Mouse (Mus musculus) liver, embryonic 13.5 days (tissue): ENCODE measurements around the gene Tmem274. TPM values are rescaled to one million over a fixed set of nuclear protein-coding genes. Genes with fewer than 3 reads are reported as not detected.

Experiments
- ATAC-seq: fragments of 200-750 bp; cut with Nextera tagmentation; 2 replicates; pipeline ENCODE4 v1.8.0; 2017; ENCODE audit warnings: low read depth, mild to moderate bottlenecking, moderate number of reproducible peaks, moderate library complexity
- DNase-seq: peaks from one replicate; pipeline ENCODE4 v3.0.0; 2022
- H3K27ac ChIP-seq: fragments of 300-500 bp; sonication (generic); 2 replicates; pipeline ENCODE4 v1.5.1; 2015; ENCODE audit warnings: moderate library complexity, mild to moderate bottlenecking, inconsistent platforms
- H3K27me3 ChIP-seq: fragments of 300-500 bp; sonication (generic); 2 replicates; pipeline ENCODE4 v1.6.1; 2015; ENCODE audit warnings: mild to moderate bottlenecking, inconsistent platforms
- H3K36me3 ChIP-seq: fragments of 300-500 bp; sonication (generic); 2 replicates; pipeline ENCODE4 v1.6.1; 2015; ENCODE audit warnings: mild to moderate bottlenecking, inconsistent platforms
- H3K4me1 ChIP-seq: fragments of 300-500 bp; sonication (generic); replicated peaks from 2 replicates; pipeline ENCODE4 v1.6.1; 2015; ENCODE audit warnings: inconsistent platforms
- H3K4me2 ChIP-seq: fragments of 300-500 bp; sonication (generic); 2 replicates; pipeline ENCODE4 v1.6.1; 2015; ENCODE audit warnings: inconsistent platforms, mild to moderate bottlenecking, moderate library complexity
- H3K4me3 ChIP-seq: fragments of 300-500 bp; sonication (generic); replicated peaks from 2 replicates; pipeline ENCODE4 v1.5.1; 2015; ENCODE audit warnings: mild to moderate bottlenecking, inconsistent platforms
- H3K9ac ChIP-seq: fragments of 300-500 bp; sonication (generic); 2 replicates; pipeline ENCODE4 v1.6.1; 2015; ENCODE audit warnings: mild to moderate bottlenecking, inconsistent platforms
- H3K9me3 ChIP-seq: fragments of 300-500 bp; sonication (generic); replicated peaks from 2 replicates; pipeline ENCODE4 v1.6.1; 2016; ENCODE audit warnings: inconsistent platforms
- WGBS: fragments of 180-500 bp; shearing (Covaris S2); methylation state at CpG from one replicate; pipeline ENCODE4 v1.1.7; 2015; ENCODE audit not compliant: insufficient replicate concordance; 5-methylcytosine and 5-hydroxymethylcytosine counted together
- polyA plus RNA-seq: library from polyadenylated mRNA; unstranded; fragments of >200 nt; fragmentation: Nextera tagmentation; extraction: Ambion mirVana; gene quantifications from 2 replicates; pipeline ENCODE4 v1.2.1, GENCODE M21; 2015

Gene Tmem274
- polyA plus RNA-seq, 1 experiment from 2014 or later: not detected

DNA sequence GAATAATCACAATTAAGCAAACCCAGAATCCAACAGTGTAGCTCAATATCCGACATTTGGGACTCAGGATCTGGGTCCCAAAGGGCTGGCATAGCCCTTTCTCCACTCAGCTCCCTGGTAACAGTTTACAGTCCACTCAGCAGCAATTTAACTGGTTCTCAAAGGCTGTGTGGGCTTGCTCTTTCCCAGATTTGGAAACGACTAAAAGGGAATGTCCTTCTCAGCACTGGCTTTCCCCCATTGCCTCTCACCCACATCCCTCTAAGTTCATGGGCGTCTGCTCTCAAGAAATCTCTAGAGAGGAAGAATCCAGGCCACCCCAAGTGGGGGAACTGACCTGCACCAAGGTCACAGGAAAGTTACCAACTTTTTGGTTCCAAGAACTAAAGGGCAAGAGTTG lies 7.4 kb downstream of the Tmem274 start:
- H3K27ac ChIP-seq: peak overlapping the region; percentile 49
- H3K4me1 ChIP-seq: peaks cover 17% of the 10 kb centered on the region
- DNase-seq (peak; percentile 2), ATAC-seq (peak; percentile 0; the same call in 1 of the 2 replicates)
- WGBS: 37% methylated on average over 3 of the region's 3 CpGs
- peak overlapping the region; percentile 80 for H3K4me3 ChIP-seq
- peak overlapping the region; percentile 85 for H3K9ac ChIP-seq
- peak overlapping the region; percentile 84 for H3K4me2 ChIP-seq
- no peaks in the 10 kb centered on the region for H3K27me3 ChIP-seq
- H3K36me3 ChIP-seq: peaks cover 30% of the 10 kb centered on the region
- no peaks in the 10 kb centered on the region for H3K9me3 ChIP-seq

- under 1% methylated on average over 60 of the region's 60 CpGs for WGBS
- peak within 1 kb of the TSS; percentile 85 for H3K9ac ChIP-seq
- H3K36me3 ChIP-seq: peaks cover 37% of the 10 kb centered on the region
- H3K4me1 ChIP-seq: peaks cover 17% of the 10 kb centered on the region
- DNase-seq (peak; percentile 90), ATAC-seq (peak; percentile 98)
- H3K4me2 ChIP-seq: peak within 1 kb of the TSS; percentile 84
- H3K4me3 ChIP-seq: peak within 1 kb of the TSS; percentile 80
- no peaks in the 10 kb centered on the region for H3K27me3 ChIP-seq
- H3K27ac ChIP-seq: peak within 1 kb of the TSS; percentile 49
- no peaks in the 10 kb centered on the region for H3K9me3 ChIP-seq
These were observed 8.1 kb downstream of the Tmem274 start, which contains the start of the genes Nmnat1 and Lzic for GRCm38 (mm10) chr4:149485053-149485824. Nmnat1 (minus strand) TSS chr4:149485202. Lzic (plus strand) TSS chr4:149485229.

DNA sequence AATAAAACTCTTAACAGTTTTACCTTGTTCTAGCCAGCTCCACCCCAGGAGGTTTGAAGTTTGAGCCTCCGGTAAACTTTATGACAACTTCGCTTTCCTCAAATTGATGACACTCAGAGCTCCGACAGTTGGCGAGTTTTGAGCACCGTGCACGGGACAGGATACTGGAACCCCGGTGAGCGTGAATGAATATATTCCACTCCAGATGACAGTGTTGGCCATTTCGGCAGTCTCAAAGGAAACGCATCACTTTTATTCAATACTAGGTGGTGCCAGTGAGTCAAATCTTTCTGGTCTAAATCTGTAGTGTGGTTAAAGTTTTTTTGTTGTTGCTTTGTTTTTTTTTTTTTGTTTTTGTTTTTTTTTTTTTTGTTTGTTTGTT lies 8.6 kb downstream of the Tmem274 start:
- DNase-seq (no peak), ATAC-seq (peak; percentile 4; the same call in 1 of the 2 replicates)
- Histone ChIP-seq H3K4me3 (peak overlapping the region; percentile 80), H3K27me3 (no peaks in the 10 kb centered on the region), H3K9me3 (no peaks in the 10 kb centered on the region), H3K27ac (peak overlapping the region; percentile 49), H3K36me3 (peaks cover 41% of the 10 kb centered on the region), H3K4me1 (peaks cover 17% of the 10 kb centered on the region), H3K9ac (peak overlapping the region; percentile 85), H3K4me2 (peak overlapping the region; percentile 84)
- under 1% methylated on average over 10 of the region's 10 CpGs for WGBS

- Histone ChIP-seq H3K9me3 (no peaks in the 10 kb centered on the region), H3K9ac (no peak overlapping the region), H3K27me3 (no peaks in the 10 kb centered on the region), H3K27ac (no peak overlapping the region), H3K36me3 (peaks cover 55% of the 10 kb centered on the region), H3K4me3 (no peak overlapping the region), H3K4me1 (peaks cover 17% of the 10 kb centered on the region), H3K4me2 (no peak overlapping the region)
- no peak for ATAC-seq
- WGBS: 87% methylated on average over 12 of the region's 12 CpGs
- no peak for DNase-seq
These were observed 10.6 kb downstream of the Tmem274 start for GRCm38 (mm10) chr4:149487729-149488128.

DNA sequence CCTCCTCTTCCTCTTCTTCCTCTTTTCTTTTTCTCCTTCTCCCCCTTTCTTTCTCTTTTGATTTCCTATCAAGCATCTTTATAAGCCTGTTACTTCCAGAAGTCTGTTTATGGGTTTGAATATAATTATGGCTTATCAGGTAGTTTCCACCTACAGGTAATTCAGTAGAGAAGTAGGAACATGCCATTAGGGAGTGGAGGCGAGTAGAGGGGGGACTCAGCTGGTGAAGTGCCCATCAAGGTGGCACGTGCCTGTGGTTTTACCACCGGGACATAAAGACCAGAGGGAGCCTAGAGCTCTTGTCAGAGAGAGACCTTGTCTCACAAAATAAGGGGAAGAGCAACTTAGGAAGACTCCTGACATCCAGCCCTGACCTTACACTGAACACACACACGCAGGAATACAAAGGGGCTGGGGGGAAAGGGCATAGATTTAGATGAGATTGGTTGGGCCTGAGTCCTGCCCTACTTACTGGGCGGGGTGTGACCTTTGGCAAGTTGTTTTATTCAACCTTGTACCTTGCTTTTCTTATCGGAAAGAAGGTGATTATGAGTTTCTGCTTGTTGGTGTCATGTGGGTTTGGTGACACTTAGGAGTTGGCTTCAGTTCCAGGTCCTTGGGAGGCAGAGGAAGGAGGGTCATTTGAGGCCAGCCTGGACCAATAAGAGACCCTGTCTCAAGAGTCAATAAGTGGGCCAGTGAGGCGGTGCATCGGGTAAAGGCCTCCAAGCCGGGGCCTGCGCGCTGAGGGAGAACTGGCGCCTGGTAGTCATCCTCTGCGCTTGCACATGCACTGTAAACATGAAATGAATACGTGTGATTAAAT lies 12.4 kb downstream of the Tmem274 start:
- H3K27me3 ChIP-seq: no peaks in the 10 kb centered on the region
- H3K9ac ChIP-seq: no peak overlapping the region
- H3K36me3 ChIP-seq: peaks cover 73% of the 10 kb centered on the region
- 88% methylated on average over 14 of the region's 14 CpGs for WGBS
- DNase-seq (no peak), ATAC-seq (no peak)
- H3K4me2 ChIP-seq: no peak overlapping the region
- H3K9me3 ChIP-seq: no peaks in the 10 kb centered on the region
- no peak overlapping the region for H3K27ac ChIP-seq
- H3K4me3 ChIP-seq: no peak overlapping the region
- H3K4me1 ChIP-seq: peaks cover 13% of the 10 kb centered on the region

DNA sequence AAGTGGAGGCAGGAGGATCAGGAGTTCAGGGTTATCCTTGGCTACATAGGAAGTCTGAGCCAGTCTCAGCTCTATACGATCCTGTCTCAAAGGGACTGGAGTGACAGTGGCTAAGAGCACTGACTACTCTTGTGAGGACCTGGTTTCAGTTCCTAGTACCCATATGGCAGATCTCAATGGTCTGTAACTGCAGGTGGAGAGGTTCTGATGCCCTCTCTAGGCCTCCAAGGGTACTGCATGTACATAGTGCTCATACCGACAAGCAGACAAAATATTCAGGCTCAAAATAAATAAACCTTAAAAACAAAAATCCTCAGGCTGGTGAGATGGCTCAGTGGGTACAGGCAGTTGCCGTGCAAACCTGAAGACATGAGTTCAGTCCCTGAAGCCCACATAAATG lies 14.0 kb downstream of the Tmem274 start:
- H3K36me3 ChIP-seq: peaks cover 86% of the 10 kb centered on the region

GRCm38 (mm10) chr4:149496612-149497011 lies 19.4 kb downstream of the Tmem274 start:
- H3K36me3 ChIP-seq: peaks cover 77% of the 10 kb centered on the region
- DNase-seq (no peak), ATAC-seq (no peak)
- H3K4me3 ChIP-seq: no peak overlapping the region
- no peaks in the 10 kb centered on the region for H3K9me3 ChIP-seq
- WGBS: 85% methylated on average over 2 of the region's 2 CpGs
- no peaks in the 10 kb centered on the region for H3K27me3 ChIP-seq
- no peak overlapping the region for H3K4me2 ChIP-seq
- H3K4me1 ChIP-seq: no peaks in the 10 kb centered on the region
- H3K27ac ChIP-seq: no peak overlapping the region
- no peak overlapping the region for H3K9ac ChIP-seq

More for the DNA sequence above, 14.0 kb downstream of the Tmem274 start:
- no peak overlapping the region for H3K9ac ChIP-seq
- H3K9me3 ChIP-seq: no peaks in the 10 kb centered on the region
- DNase-seq (no peak), ATAC-seq (no peak)
- H3K27me3 ChIP-seq: no peaks in the 10 kb centered on the region
- no peak overlapping the region for H3K4me3 ChIP-seq
- peaks cover 9% of the 10 kb centered on the region for H3K4me1 ChIP-seq
- no peak overlapping the region for H3K4me2 ChIP-seq
- H3K27ac ChIP-seq: no peak overlapping the region
- WGBS: 85% methylated on average over 3 of the region's 3 CpGs

DNA sequence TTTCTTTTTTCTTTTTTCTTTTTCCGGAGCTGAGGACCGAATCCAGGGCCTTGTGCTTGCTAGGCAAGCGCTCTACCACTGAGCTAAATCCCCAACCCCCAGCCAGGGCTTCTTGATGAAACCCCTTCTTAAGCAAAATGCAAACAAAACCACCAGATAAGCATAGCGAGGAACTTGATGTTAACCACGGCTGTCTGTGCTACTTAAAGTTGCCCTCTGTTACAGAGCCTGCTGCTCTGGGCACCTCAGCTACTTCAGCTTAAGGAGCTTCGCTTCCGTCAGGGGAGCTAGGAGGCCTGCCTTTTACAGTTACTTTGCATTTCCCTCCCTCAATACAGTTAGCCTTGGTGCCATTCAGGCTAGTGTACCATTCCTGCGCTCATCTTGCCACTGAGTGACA lies 21.7 kb downstream of the Tmem274 start:
- 70% methylated on average over 8 of the region's 8 CpGs for WGBS
- peaks cover 60% of the 10 kb centered on the region for H3K36me3 ChIP-seq
- H3K9ac ChIP-seq: no peak overlapping the region
- no peaks in the 10 kb centered on the region for H3K9me3 ChIP-seq
- H3K4me1 ChIP-seq: no peaks in the 10 kb centered on the region
- H3K27ac ChIP-seq: no peak overlapping the region
- DNase-seq (no peak), ATAC-seq (no peak)
- no peaks in the 10 kb centered on the region for H3K27me3 ChIP-seq
- H3K4me3 ChIP-seq: no peak overlapping the region
- H3K4me2 ChIP-seq: no peak overlapping the region

DNA sequence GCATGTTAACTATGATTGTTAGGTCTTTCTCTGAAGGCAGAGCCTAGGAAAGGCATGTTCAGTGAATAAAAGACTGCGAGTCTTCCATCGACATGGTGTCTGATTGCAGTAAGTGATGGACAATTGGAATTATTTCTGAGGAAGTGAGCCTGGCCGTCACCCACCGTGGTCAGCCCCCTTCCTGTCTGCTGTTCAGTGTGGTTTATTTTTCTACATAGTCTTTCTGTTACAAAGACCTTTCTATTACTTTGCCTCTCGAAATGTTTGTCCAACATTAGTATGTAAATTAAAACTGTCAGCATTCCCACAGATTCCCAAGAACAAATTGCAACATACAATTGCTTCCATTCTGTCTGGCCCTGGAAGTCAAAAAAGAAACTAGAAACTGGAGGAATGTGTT lies 22.6 kb downstream of the Tmem274 start:
- 47% methylated on average over 5 of the region's 5 CpGs for WGBS

DNA sequence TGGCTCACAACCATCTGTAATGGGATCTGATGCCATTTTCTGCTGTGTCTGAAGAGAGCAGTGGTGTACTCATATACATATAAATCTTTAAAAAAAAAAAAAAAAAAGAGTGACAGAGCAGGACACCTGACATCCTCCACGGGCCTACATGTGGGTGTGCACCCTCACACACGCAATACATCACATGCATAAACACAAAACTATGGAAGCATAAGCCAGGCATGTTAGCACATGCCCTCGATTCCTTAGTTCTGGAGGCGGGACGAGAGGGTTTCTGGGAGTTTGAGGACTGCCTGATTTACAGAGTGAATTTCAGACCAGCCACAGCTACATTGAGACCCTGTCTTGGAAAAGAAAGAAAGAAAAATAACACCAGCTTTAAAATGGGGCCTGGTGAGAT lies 27.2 kb downstream of the Tmem274 start:
- no peak for ATAC-seq
- 0 out of 2 replicates have a peak overlapping the region, but pooled peaks have one; percentile 25 for H3K27ac ChIP-seq
- 64% methylated on average over 5 of the region's 5 CpGs for WGBS

More for the DNA sequence above, 22.6 kb downstream of the Tmem274 start:
- peaks cover 51% of the 10 kb centered on the region for H3K36me3 ChIP-seq
- H3K27ac ChIP-seq: no peak overlapping the region
- no peak overlapping the region for H3K9ac ChIP-seq
- H3K4me3 ChIP-seq: no peak overlapping the region
- H3K27me3 ChIP-seq: no peaks in the 10 kb centered on the region
- ATAC-seq (no peak), DNase-seq (no peak)
- no peak overlapping the region for H3K4me2 ChIP-seq
- H3K9me3 ChIP-seq: no peaks in the 10 kb centered on the region
- no peaks in the 10 kb centered on the region for H3K4me1 ChIP-seq

GRCm38 (mm10) chr4:149504858-149505257 lies 27.7 kb downstream of the Tmem274 start:
- H3K27ac ChIP-seq: no peak overlapping the region
- peaks cover 10% of the 10 kb centered on the region for H3K36me3 ChIP-seq
- H3K4me3 ChIP-seq: no peak overlapping the region
- no peak overlapping the region for H3K9ac ChIP-seq
- 22% methylated on average over 3 of the region's 3 CpGs for WGBS
- H3K27me3 ChIP-seq: no peaks in the 10 kb centered on the region
- no peaks in the 10 kb centered on the region for H3K9me3 ChIP-seq
- ATAC-seq (no peak), DNase-seq (no peak)
- no peaks in the 10 kb centered on the region for H3K4me1 ChIP-seq
- H3K4me2 ChIP-seq: no peak overlapping the region

More for the DNA sequence above, 27.2 kb downstream of the Tmem274 start:
- Histone ChIP-seq H3K36me3 (peaks cover 14% of the 10 kb centered on the region), H3K4me3 (no peak overlapping the region), H3K9me3 (no peaks in the 10 kb centered on the region), H3K9ac (no peak overlapping the region), H3K4me2 (no peak overlapping the region), H3K4me1 (no peaks in the 10 kb centered on the region), H3K27me3 (no peaks in the 10 kb centered on the region)
- DNase-seq: no peak
